Mouse (Mus musculus) forebrain, embryonic 14.5 days (tissue): ENCODE results near the gene Tulp4. TPM values are rescaled to one million over a fixed set of nuclear protein-coding genes. Genes with fewer than 3 reads are reported as not detected.
"Not testable (repeated sequence)": the region's sequence is repeated elsewhere in the genome, so short reads cannot be mapped to it uniquely, and the experiment has no call there.

Source experiments
- ATAC-seq: fragments of 200-750 bp; cut with Nextera tagmentation; 2 replicates; pipeline ENCODE4 v1.8.0; 2017; ENCODE audit warnings: mild to moderate bottlenecking, moderate library complexity
- DNase-seq: peaks from one replicate; pipeline ENCODE4 v3.0.0-alpha.2; 2015; ENCODE audit warnings: low spot score
- H3K27ac ChIP-seq: fragments of 300-500 bp; sonication (generic); 2 replicates; pipeline ENCODE4 v1.5.1; 2014; ENCODE audit warnings: low read depth, mild to moderate bottlenecking, control low read depth, low read length, moderate library complexity
- H3K27me3 ChIP-seq: fragments of 300-500 bp; sonication (generic); replicated peaks from 2 replicates; pipeline ENCODE4 v1.6.1; 2014; ENCODE audit warnings: low read length, control low read depth, mixed read lengths; ENCODE audit not compliant: control insufficient read depth, insufficient read depth
- H3K36me3 ChIP-seq: fragments of 300-500 bp; sonication (generic); 2 replicates; pipeline ENCODE4 v1.6.1; 2014; ENCODE audit warnings: low read length, control low read depth; ENCODE audit not compliant: control insufficient read depth, insufficient read depth
- H3K4me1 ChIP-seq: fragments of 300-500 bp; sonication (generic); 2 replicates; pipeline ENCODE4 v1.6.1; 2014; ENCODE audit warnings: antibody characterized with exemption, low read length, control low read depth; ENCODE audit not compliant: control insufficient read depth, insufficient read depth
- H3K4me2 ChIP-seq: fragments of 300-500 bp; sonication (generic); 2 replicates; pipeline ENCODE4 v1.6.1; 2014; ENCODE audit warnings: mild to moderate bottlenecking, control low read depth, low read length
- H3K4me3 ChIP-seq: fragments of 300-500 bp; sonication (generic); 2 replicates; pipeline ENCODE4 v1.5.1; 2014; ENCODE audit warnings: low read depth, low read length, control low read depth
- H3K9ac ChIP-seq: fragments of 300-500 bp; sonication (generic); 2 replicates; pipeline ENCODE4 v1.6.1; 2014; ENCODE audit warnings: mild to moderate bottlenecking, low read length, control low read depth, moderate library complexity
- H3K9me3 ChIP-seq: fragments of 300-500 bp; sonication (generic); replicated peaks from 2 replicates; pipeline ENCODE4 v1.6.1; 2016; ENCODE audit warnings: low read length, control low read depth, mixed read lengths; ENCODE audit not compliant: control insufficient read depth
- WGBS: fragments of 180-500 bp; shearing (Covaris S2); extraction: QIAGEN DNeasy Blood & Tissue Kit; methylation state at CpG from one replicate; pipeline ENCODE4 v1.1.7; 2014; 5-methylcytosine and 5-hydroxymethylcytosine counted together
- microRNA-seq: library from miRNA; unstranded; fragments of <30 nt; microRNA quantifications from one replicate; pipeline ENCODE4, GENCODE M21; 2016
- polyA plus RNA-seq: library from polyadenylated mRNA; unstranded; fragments of >200 nt; fragmentation: Nextera tagmentation; extraction: Ambion mirVana; gene quantifications from 2 replicates; pipeline ENCODE4 v1.2.1, GENCODE M21; 2014

Gene Tulp4
- polyA plus RNA-seq, 1 experiment from 2014 or later, result 133 TPM

DNA sequence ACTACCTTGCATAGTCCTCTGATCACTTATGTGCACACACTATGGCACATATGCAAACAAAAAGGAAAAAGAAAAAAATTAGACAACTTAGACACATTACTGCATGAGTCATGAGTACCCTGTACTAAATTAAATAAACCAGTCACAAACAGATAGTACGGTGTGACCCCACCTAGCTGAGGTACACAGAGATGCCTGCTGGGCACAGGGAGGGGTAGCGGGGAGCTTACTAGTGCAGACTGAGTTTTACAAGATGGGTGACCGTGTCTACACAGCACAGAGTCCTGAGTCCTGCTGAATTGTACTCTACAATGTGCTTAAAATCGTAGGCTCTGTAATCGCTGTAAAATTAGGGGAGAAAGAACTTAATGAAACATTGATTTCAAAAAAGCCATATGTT, 179.9 kb downstream of the Tulp4 start:
- not testable (repeated sequence) for ATAC-seq
- WGBS, result 92% methylated on average over 5 of the region's 5 CpGs

DNA sequence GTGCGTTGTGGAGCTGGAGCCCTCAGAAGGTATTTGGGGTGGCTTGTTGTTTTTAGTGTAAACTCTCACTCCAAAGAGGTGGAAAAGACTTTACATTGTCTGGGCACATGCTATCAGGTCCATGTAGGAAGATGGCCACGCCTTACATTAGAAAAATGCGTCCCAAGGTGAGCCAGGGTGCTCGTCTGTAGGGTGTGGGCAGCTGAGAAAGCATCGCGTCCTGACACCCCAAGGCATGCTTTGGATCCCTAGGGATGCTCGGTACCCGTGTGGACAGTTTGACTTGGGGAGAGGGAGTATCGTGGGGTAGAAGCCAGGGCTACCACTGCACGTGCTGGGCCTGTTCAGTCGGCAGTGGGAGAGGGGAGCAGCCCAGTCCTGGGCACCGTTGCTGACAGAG, 182.8 kb downstream of the Tulp4 start:
- 93% methylated on average over 9 of the region's 12 CpGs for WGBS
- not testable (repeated sequence) for H3K4me3 ChIP-seq

More for the DNA sequence above, 179.9 kb downstream of the Tulp4 start:
- H3K9ac ChIP-seq, DNase-seq, H3K4me3 ChIP-seq, H3K9me3 ChIP-seq, H3K4me1 ChIP-seq, H3K27me3 ChIP-seq, H3K36me3 ChIP-seq, H3K4me2 ChIP-seq, H3K27ac ChIP-seq: not testable (repeated sequence)

DNA sequence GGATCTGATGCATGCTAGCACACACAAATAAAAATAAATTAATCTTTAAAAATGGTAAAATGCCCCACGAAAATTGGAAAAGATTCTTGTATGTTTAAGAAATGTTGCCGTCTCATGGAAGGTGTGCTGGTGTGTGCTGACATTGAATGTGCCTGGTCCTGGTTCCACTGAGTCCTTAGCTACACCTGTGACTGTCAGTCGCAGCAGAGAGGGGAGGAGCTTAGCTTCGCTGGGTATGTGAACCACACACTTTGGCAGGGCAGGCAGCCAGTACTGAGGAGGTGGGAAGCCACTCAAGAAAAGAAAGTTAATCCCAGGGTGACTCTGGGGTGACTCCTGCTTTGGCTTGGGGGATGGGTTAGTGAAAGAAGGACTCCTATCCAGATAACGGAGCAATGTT, 187.6 kb downstream of the Tulp4 start:
- not testable (repeated sequence) for H3K9me3 ChIP-seq, H3K27me3 ChIP-seq, DNase-seq, H3K4me2 ChIP-seq, H3K27ac ChIP-seq, H3K36me3 ChIP-seq, ATAC-seq, H3K4me1 ChIP-seq, H3K4me3 ChIP-seq, H3K9ac ChIP-seq
- no CpG with 5 or more reads among the region's 5 CpGs for whole genome bisulfite sequencing

More for the DNA sequence above, 182.8 kb downstream of the Tulp4 start:
- H3K27ac ChIP-seq, H3K4me1 ChIP-seq, H3K9me3 ChIP-seq, H3K4me2 ChIP-seq, H3K9ac ChIP-seq, ATAC-seq, H3K36me3 ChIP-seq, DNase-seq, H3K27me3 ChIP-seq: not testable (repeated sequence)

DNA sequence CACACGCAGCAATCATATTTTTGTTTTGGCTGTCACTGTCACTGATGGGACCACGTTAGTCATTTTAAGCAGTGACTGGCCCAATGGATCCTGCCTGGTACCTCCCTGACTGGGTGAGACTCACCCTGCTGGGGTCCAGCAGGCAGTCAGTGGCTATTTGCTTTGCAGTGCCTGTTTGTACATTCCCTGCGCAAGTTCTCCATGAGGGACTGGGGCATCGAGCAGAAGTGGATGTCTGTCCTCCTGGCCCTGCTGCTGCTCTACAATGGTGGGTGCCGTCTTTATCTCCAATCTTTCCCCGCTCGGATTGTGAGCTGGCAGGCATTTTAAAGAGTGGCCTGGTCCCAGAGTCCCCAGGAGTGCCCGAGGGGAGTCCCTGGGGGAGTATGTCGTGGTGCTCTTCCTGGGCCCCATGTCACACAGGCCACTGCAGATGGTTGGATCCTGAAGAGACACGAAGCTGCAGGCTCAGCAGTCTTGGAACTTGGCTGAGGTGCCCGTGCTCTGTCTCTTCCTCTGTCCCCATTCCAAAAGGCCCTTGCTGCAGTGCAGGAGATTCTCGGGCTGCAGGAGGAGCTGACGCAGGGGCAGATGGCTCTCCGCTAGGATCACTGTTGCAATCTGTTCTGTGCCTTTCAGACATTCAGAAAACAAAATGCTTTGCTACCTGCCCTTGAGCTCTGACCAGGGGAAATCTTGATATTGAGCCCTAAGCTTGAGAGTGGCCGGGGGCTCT, 191.0 kb downstream of the Tulp4 start:
- not testable (repeated sequence) for H3K9me3 ChIP-seq, H3K4me1 ChIP-seq, DNase-seq, H3K4me2 ChIP-seq, H3K36me3 ChIP-seq, H3K9ac ChIP-seq, H3K4me3 ChIP-seq, H3K27ac ChIP-seq, ATAC-seq, H3K27me3 ChIP-seq
- WGBS, result 92% methylated on average over 9 of the region's 15 CpGs

DNA sequence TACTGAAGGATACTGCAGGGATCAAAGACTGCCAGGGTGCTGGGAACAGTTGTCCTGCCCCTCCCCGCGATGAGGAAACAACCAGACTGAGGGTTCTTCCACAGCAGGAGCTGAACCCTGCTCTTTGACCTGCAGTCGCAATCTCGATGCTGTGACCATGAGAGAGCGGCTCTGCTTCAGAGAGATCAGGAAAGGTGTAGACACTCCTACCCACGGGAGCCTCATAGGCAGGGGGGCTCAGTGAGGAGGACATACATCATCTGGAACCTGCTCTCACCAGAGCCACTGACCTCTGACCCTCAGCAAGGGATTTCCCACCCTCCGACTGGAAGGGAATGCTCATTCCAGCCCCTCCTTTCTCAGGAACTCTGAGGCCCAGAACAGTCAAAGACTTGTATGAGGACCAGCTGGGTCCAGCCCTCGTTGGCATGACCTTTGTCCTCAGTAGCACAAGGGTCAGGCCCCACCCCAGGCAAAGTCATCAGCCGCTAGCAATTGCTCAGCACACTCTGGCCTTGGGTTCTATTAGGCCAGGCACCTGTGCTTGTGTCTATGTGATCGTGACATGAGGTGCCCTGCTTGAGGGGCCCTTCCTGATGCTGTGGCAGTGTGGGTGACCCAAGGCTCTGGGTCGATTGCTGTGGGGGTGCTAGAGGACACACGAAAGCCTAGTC, 194.1 kb downstream of the Tulp4 start:
- not testable (repeated sequence) for ATAC-seq, H3K36me3 ChIP-seq
- WGBS, result 77% methylated on average over 5 of the region's 12 CpGs

More for the DNA sequence above, 194.1 kb downstream of the Tulp4 start:
- not testable (repeated sequence) for H3K4me1 ChIP-seq, H3K4me3 ChIP-seq, H3K27ac ChIP-seq, H3K4me2 ChIP-seq, H3K9ac ChIP-seq, H3K27me3 ChIP-seq, H3K9me3 ChIP-seq, DNase-seq

Small RNA genes within 50 kb of the gene (microRNA-seq; reads per million reads assigned to microRNA genes)
- not detected for gene Gm22774

Other genes starting within 250 kb of the Tulp4 start
- gene Synj2, start 165.2 kb upstream of the Tulp4 start, polyA plus RNA-seq, result 0.72 and 0.90 TPM in 2 replicates
- gene Serac1, start 26.7 kb upstream of the Tulp4 start, polyA plus RNA-seq, result 8.1 and 9.4 TPM in 2 replicates
- 212 and 221 TPM in 2 replicates for gene Gtf2h5, start 26.7 kb upstream of the Tulp4 start, polyA plus RNA-seq
- 24.5 and 35.5 TPM in 2 replicates for gene Tmem181a, start 150.4 kb downstream of the Tulp4 start, polyA plus RNA-seq
- gene Dynlt1a, start 211.1 kb downstream of the Tulp4 start, polyA plus RNA-seq, result 39.4 and 40.7 TPM in 2 replicates